Mouse (Mus musculus) gonadal fat pad, adult 2 months (tissue): ENCODE data around the gene Tstd3. TPM values are rescaled to one million over a fixed set of nuclear protein-coding genes. Genes with fewer than 3 reads are reported as not detected.
"Not testable (repeated sequence)": the region's sequence is repeated elsewhere in the genome, so short reads cannot be mapped to it uniquely, and the experiment has no call there.

ENCODE experiments used
- DNase-seq: peaks from one replicate; pipeline ENCODE4 v3.0.0-alpha.2; 2012; ENCODE audit warnings: low read depth
- polyA plus RNA-seq: library from polyadenylated mRNA; depleted of rRNA; stranded (reverse); fragments of >200 nt; gene quantifications from 2 replicates; pipeline ENCODE4 v1.2.3, GENCODE M21; 2012; rRNA removed

Gene Tstd3
- polyA plus RNA-seq, 1 experiment, result 2.6 TPM

- no peak for DNase-seq
Observed at GRCm38 (mm10) chr4:21745723-21746122, 21.3 kb downstream of the Tstd3 start.

- not testable (repeated sequence) for DNase-seq
Observed at GRCm38 (mm10) chr4:21744142-21744541, 22.9 kb downstream of the Tstd3 start.

GRCm38 (mm10) chr4:21739169-21739568 is 27.8 kb downstream of the Tstd3 start:
- DNase-seq, result no peak

DNA sequence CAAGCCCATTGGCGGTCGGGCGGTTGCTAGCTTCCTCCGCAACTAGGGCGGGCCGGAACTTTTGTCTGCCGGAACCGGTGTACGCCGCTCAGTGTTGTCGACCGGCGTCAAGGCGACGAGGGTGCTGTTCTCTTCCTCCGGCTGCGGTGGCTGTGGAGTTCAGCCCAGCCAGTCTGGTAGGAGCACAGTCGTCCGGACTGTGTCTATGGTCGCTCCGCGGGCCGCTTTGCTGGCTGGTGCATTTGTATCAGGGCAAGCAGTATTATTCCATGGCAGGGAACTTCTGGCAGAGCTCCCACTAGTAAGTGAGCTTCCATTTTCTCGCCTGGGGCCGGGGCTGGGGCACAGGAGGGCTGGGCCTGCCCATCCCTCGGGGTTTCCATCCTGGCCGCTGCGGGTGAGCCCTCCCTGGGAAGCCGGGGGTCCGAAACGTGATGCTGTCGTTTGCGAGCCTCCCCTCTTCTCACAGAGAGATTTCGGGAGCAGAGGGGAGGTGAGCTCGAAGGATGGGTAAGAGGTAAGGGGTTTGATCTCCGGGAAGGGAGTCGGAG is 39.3 kb downstream of the Tstd3 start, which contains the start of gene Ccnc:
Gene Ccnc, plus strand, starts transcription at position 87 of the 551 bp plus-strand sequence.
- peak; percentile 41 for DNase-seq

GRCm38 (mm10) chr4:21726912-21727614 is 39.9 kb downstream of the Tstd3 start:
- DNase-seq, result peak; percentile 10

DNA sequence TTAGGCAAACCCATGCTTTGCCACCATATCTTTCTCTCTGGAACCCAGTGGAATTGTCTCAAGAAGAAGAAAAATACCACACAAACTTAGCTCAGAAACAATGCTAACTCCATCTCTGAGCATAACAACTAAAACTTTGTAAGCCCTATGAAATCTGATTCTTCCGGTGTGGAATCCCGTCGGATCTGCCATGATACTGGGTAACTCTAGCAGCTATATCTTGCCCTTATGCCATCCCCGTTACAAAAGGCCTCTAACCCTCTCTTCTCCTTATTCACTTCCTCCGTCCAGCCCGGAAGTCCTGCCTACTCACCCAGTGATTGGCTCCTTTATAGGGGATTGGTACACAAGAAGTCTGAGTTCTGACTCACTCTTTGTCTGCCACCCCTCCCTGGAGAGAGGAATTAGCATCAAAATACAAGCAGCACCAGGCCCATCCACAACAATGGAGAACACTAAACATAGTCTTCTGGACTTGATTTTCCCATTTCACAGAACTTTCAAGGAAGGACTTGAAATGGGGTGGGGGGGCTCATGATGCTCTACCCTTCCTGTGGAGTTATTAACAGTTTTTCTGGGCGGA is 44.2 kb downstream of the Tstd3 start:
- no peak for DNase-seq

- peak; percentile 10 for DNase-seq
Observed at GRCm38 (mm10) chr4:21712147-21712546, 54.9 kb downstream of the Tstd3 start.

Other genes starting within 250 kb of the Tstd3 start
- not detected in 2 replicates for gene Prdm13, start 81.2 kb downstream of the Tstd3 start, polyA plus RNA-seq
- gene Ccnc, start 39.5 kb downstream of the Tstd3 start, polyA plus RNA-seq, result 6.0 and 7.5 TPM in 2 replicates
- gene Usp45, start 56 bp downstream of the Tstd3 start, polyA plus RNA-seq, result 2.7 TPM in 2 replicates
- 66.7 and 70.8 TPM in 2 replicates for gene Pnisr, start 80.4 kb upstream of the Tstd3 start, polyA plus RNA-seq
- gene Coq3, start 112.5 kb upstream of the Tstd3 start, polyA plus RNA-seq, result 5.4 and 6.5 TPM in 2 replicates
- 1.1 and 1.3 TPM in 2 replicates for gene Faxc, start 164.1 kb upstream of the Tstd3 start, polyA plus RNA-seq